Mouse (Mus musculus) stomach, embryonic 15.5 days (tissue): ENCODE measurements at regions not wholly inside any gene's neighbourhood (a gene's known extent, or its start where the extent isn't known, plus 50 kb on each side); places are given as distances from the start of the nearest gene placed in this dataset.

Experiments used
- ATAC-seq: fragments of 200-750 bp; cut with Nextera tagmentation; 2 replicates; pipeline ENCODE4 v1.8.0; 2017; ENCODE audit warnings: low read depth, moderate number of reproducible peaks, moderate TSS enrichment; ENCODE audit not compliant: insufficient read depth, low FRiP score
- H3K27ac ChIP-seq: fragments of 300-500 bp; sonication (generic); 2 replicates; pipeline ENCODE4 v1.5.1; 2015; ENCODE audit warnings: mild to moderate bottlenecking, inconsistent platforms
- H3K27me3 ChIP-seq: fragments of 300-500 bp; sonication (generic); replicated peaks from 2 replicates; pipeline ENCODE4 v1.6.1; 2015; ENCODE audit warnings: inconsistent platforms
- H3K36me3 ChIP-seq: fragments of 300-500 bp; sonication (generic); 2 replicates; pipeline ENCODE4 v1.6.1; 2015; ENCODE audit warnings: inconsistent platforms
- H3K4me1 ChIP-seq: fragments of 300-500 bp; sonication (generic); 2 replicates; pipeline ENCODE4 v1.6.1; 2015; ENCODE audit warnings: inconsistent platforms
- H3K4me2 ChIP-seq: fragments of 300-500 bp; sonication (generic); 2 replicates; pipeline ENCODE4 v1.6.1; 2015; ENCODE audit warnings: mild to moderate bottlenecking, inconsistent platforms
- H3K4me3 ChIP-seq: fragments of 300-500 bp; sonication (generic); replicated peaks from 2 replicates; pipeline ENCODE4 v1.5.1; 2015; ENCODE audit warnings: inconsistent platforms
- H3K9ac ChIP-seq: fragments of 300-500 bp; sonication (generic); 2 replicates; pipeline ENCODE4 v1.6.1; 2015; ENCODE audit warnings: inconsistent platforms
- H3K9me3 ChIP-seq: fragments of 300-500 bp; sonication (generic); 2 replicates; pipeline ENCODE4 v1.6.1; 2016; ENCODE audit warnings: inconsistent platforms
- WGBS: fragments of 180-500 bp; shearing (Covaris S2); methylation state at CpG from one replicate; pipeline ENCODE4 v1.1.7; 2015; 5-methylcytosine and 5-hydroxymethylcytosine counted together

GRCm38 (mm10) chr2:45169429-45170070 lies 52.4 kb upstream of the Zeb2 start:
- Histone ChIP-seq H3K4me3 (no peak overlapping the region), H3K27ac (no peak overlapping the region), H3K36me3 (no peaks in the 10 kb centered on the region), H3K4me1 (no peaks in the 10 kb centered on the region), H3K4me2 (no peak overlapping the region), H3K27me3 (no peaks in the 10 kb centered on the region), H3K9ac (no peak overlapping the region), H3K9me3 (no peaks in the 10 kb centered on the region)
- no peak for ATAC-seq
- 69% methylated on average over 9 of the region's 9 CpGs for WGBS

- Histone ChIP-seq H3K36me3 (no peaks in the 10 kb centered on the region), H3K4me3 (no peak overlapping the region), H3K27ac (no peak overlapping the region), H3K9ac (no peak overlapping the region), H3K4me2 (no peak overlapping the region), H3K9me3 (no peaks in the 10 kb centered on the region), H3K4me1 (no peaks in the 10 kb centered on the region), H3K27me3 (no peaks in the 10 kb centered on the region)
- 94% methylated on average over 3 of the region's 3 CpGs for WGBS
- no peak for ATAC-seq
These were observed 51.4 kb upstream of the Zeb2 start for GRCm38 (mm10) chr2:45168606-45169005.
